Mouse (Mus musculus): ENCODE results near the gene Sulf2. TPM values are rescaled to one million over a fixed set of nuclear protein-coding genes. Genes with fewer than 3 reads are reported as not detected.

Gene Sulf2
- total and polyA plus RNA-seq, 3 experiments, result not detected

- H3K4me1 ChIP-seq (ENCODE audit: control insufficient read depth in 1 of 2, insufficient read depth in 2 of 2, low read length in 2 of 2), result no peaks in the 10 kb centered on the region
- H3K79me2 ChIP-seq (ENCODE audit: control insufficient read depth, insufficient read depth, low read length, poor library complexity), result no peaks in the 10 kb centered on the region
- no peak for TF ChIP-seq BHLHE40 (IDR thresholded peaks at IDR 0.05; ENCODE audit: borderline replicate concordance, low read depth, low read length)
- TF ChIP-seq MYB (IDR thresholded peaks at IDR 0.05; ENCODE audit: low read depth, low read length), result no peak
- no peak for TF ChIP-seq MYC (IDR thresholded peaks at IDR 0.05; ENCODE audit: low read depth, low read length)
- no peak for TF ChIP-seq SIN3A (IDR thresholded peaks at IDR 0.05; ENCODE audit: low read length)
- no peak for TF ChIP-seq ZMIZ1 (IDR thresholded peaks at IDR 0.05; ENCODE audit: low read depth, low read length)
- no peak for TF ChIP-seq ETS1 (IDR thresholded peaks at IDR 0.05; ENCODE audit: low read depth, low read length)
- no peak for TF ChIP-seq MAX (IDR thresholded peaks at IDR 0.05; ENCODE audit: low read length)
- TF ChIP-seq GABPA (IDR thresholded peaks at IDR 0.05; ENCODE audit: low read depth, low read length), result no peak
- no peak for TF ChIP-seq CHD1 (IDR thresholded peaks at IDR 0.05; ENCODE audit: low read depth, low read length)
- TF ChIP-seq POLR2A (IDR thresholded peaks at IDR 0.05; ENCODE audit: control insufficient read depth in 1 of 2, insufficient read depth in 1 of 2, low read depth in 1 of 2, low read length in 2 of 2, poor library complexity in 1 of 2), result no peak
- TF ChIP-seq POLR2AphosphoS5 (IDR thresholded peaks at IDR 0.05; ENCODE audit: borderline replicate concordance, low read depth, low read length), result no peak
- TF ChIP-seq POLR2AphosphoS2 (IDR thresholded peaks at IDR 0.05; ENCODE audit: low read length), result no peak
- no peak for TF ChIP-seq ELF1 (IDR thresholded peaks at IDR 0.05; ENCODE audit: low read depth, low read length)
- TF ChIP-seq RCOR1 (IDR thresholded peaks at IDR 0.05; ENCODE audit: low read depth, low read length), result no peak
- TF ChIP-seq HCFC1 (IDR thresholded peaks at IDR 0.05; ENCODE audit: low read depth, low read length), result no peak
- no peak for TF ChIP-seq EP300 (IDR thresholded peaks at IDR 0.05; ENCODE audit: low read depth in 1 of 2, low read length in 2 of 2)
- H3K27me3 ChIP-seq (ENCODE audit: control insufficient read depth in 1 of 2, insufficient read depth in 2 of 2, low read length in 2 of 2), result no peaks in the 10 kb centered on the region
- H3K9ac ChIP-seq (ENCODE audit: control insufficient read depth, low read depth, low read length, poor library complexity, severe bottlenecking), result no peak overlapping the region
- no peak for DNase-seq (ENCODE audit: low read depth, low spot score)
- no peaks in the 10 kb centered on the region for H3K9me3 ChIP-seq (replicated peaks; ENCODE audit: insufficient read depth, low read length)
- H3K36me3 ChIP-seq (ENCODE audit: control insufficient read depth in 1 of 2, insufficient read depth in 2 of 2, low read length in 2 of 2), result no peaks in the 10 kb centered on the region
- H3K27ac ChIP-seq (ENCODE audit: control insufficient read depth, low read depth, low read length), result no peak overlapping the region
- no peak overlapping the region for H3K4me3 ChIP-seq (ENCODE audit: control insufficient read depth in 1 of 2, insufficient read depth in 1 of 2, low read depth in 2 of 2, low read length in 2 of 2)
Observed at GRCm38 (mm10) chr2:166119992-166120391, 35.5 kb downstream of the Sulf2 start.

DNA sequence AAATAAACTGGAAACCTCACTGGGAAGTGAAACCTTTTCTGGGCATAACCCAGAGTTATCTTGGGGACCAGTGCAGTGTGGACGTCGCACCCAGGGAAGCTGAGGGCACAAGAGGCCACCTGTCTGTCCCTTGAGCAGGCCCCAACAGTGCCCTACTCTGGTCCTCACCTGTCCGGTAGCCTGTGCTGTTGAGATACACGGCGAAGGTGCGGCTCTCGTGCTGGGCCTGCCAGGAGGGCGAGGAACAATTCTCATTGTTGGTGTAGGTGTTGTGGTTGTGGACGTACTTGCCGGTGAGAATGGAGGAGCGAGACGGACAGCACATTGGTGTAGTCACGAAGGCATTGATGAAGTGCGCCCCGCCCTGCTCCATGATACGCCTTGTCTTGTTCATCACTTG, 38.8 kb downstream of the Sulf2 start:
- no peaks in the 10 kb centered on the region for H3K27me3 ChIP-seq (ENCODE audit: control insufficient read depth in 1 of 2, insufficient read depth in 2 of 2, low read length in 2 of 2)
- TF ChIP-seq USF2 (IDR thresholded peaks at IDR 0.05; ENCODE audit: borderline replicate concordance in 1 of 2, insufficient read depth in 1 of 2, low read depth in 1 of 2, low read length in 2 of 2), result no peak
- no peak for TF ChIP-seq CHD1 (IDR thresholded peaks at IDR 0.05; ENCODE audit: low read depth, low read length)
- no peak for TF ChIP-seq GABPA (IDR thresholded peaks at IDR 0.05; ENCODE audit: low read depth, low read length)
- no peak for TF ChIP-seq EP300 (IDR thresholded peaks at IDR 0.05; ENCODE audit: low read depth in 1 of 2, low read length in 2 of 2)
- no peak for TF ChIP-seq MAZ (IDR thresholded peaks at IDR 0.05; ENCODE audit: low read depth, low read length)
- no peak for TF ChIP-seq GATA1 (IDR thresholded peaks at IDR 0.05; ENCODE audit: low read depth, low read length)
- no peak for TF ChIP-seq ETS1 (IDR thresholded peaks at IDR 0.05; ENCODE audit: low read depth, low read length)
- TF ChIP-seq NELFE (IDR thresholded peaks at IDR 0.05; ENCODE audit: low read depth, low read length), result no peak
- TF ChIP-seq ZKSCAN1 (IDR thresholded peaks at IDR 0.05; ENCODE audit: low read depth, low read length), result no peak
- TF ChIP-seq HCFC1 (IDR thresholded peaks at IDR 0.05; ENCODE audit: low read depth, low read length), result no peak
- TF ChIP-seq CTCF (IDR thresholded peaks at IDR 0.05 in 2 of 3, conservative IDR thresholded peaks at IDR 0.05 in 1 of 3; ENCODE audit: control insufficient read depth in 1 of 3, insufficient read depth in 1 of 3, low read depth in 2 of 3, low read length in 3 of 3, poor library complexity in 1 of 3, severe bottlenecking in 1 of 3), result no peak
- no peak for TF ChIP-seq BHLHE40 (IDR thresholded peaks at IDR 0.05; ENCODE audit: borderline replicate concordance, low read depth, low read length)
- no peak for TF ChIP-seq TCF12 (IDR thresholded peaks at IDR 0.05; ENCODE audit: low read depth, low read length)
- no peak for TF ChIP-seq ZNF384 (IDR thresholded peaks at IDR 0.05; ENCODE audit: low read depth, low read length)
- no peak for TF ChIP-seq MYB (IDR thresholded peaks at IDR 0.05; ENCODE audit: low read depth, low read length)
- no peak for TF ChIP-seq NRF1 (IDR thresholded peaks at IDR 0.05; ENCODE audit: insufficient read depth, low read depth, low read length, poor library complexity, severe bottlenecking)
- H3K9ac ChIP-seq (ENCODE audit: control insufficient read depth, low read depth, low read length, poor library complexity, severe bottlenecking), result no peak overlapping the region
- no peak overlapping the region for H3K4me3 ChIP-seq (ENCODE audit: control insufficient read depth in 1 of 2, insufficient read depth in 1 of 2, low read depth in 2 of 2, low read length in 2 of 2)
- no peak overlapping the region for H3K27ac ChIP-seq (ENCODE audit: control insufficient read depth, low read depth, low read length)
- no peaks in the 10 kb centered on the region for H3K9me3 ChIP-seq (replicated peaks; ENCODE audit: insufficient read depth, low read length)
- no peaks in the 10 kb centered on the region for H3K4me1 ChIP-seq (ENCODE audit: control insufficient read depth in 1 of 2, insufficient read depth in 2 of 2, low read length in 2 of 2)
- no peaks in the 10 kb centered on the region for H3K36me3 ChIP-seq (ENCODE audit: control insufficient read depth in 1 of 2, insufficient read depth in 2 of 2, low read length in 2 of 2)
- H3K79me2 ChIP-seq (ENCODE audit: control insufficient read depth, insufficient read depth, low read length, poor library complexity), result no peaks in the 10 kb centered on the region
- no peak for DNase-seq (ENCODE audit: low read depth, low spot score)
